Mouse (Mus musculus) ovary, adult 18-20 months (tissue): ENCODE data around the gene Adgrg1.
A peak's percentile ranks its signal among the peaks of the same experiment; 100 is the strongest.
"Not testable (repeated sequence)": the region's sequence is repeated elsewhere in the genome, so short reads cannot be mapped to it uniquely, and the experiment has no call there.

ENCODE experiments used
- DNase-seq: peaks from one replicate; pipeline ENCODE4 v3.0.0; 2022; ENCODE audit warnings: low spot score, mixed read lengths

The Adgrg1 gene

DNA sequence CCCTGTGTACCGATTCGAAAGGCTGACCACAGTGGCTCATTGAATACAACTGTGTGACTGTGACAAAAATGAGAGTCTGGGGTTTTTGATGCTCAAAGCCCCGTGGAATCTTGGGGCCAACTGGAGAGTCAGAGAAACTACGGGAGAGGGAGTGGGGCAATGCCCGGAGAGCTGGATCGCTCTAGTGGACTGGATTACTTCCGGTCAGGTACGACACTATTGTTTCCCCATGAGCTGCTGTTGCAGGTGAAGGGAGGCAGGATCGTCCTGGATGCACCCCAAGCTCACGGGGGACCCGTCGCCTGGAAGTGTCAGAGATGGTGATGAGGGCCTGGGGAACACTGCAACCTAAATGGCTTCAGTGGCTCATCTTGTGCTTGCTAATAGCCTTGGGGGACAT is 21.5 kb downstream of the Adgrg1 start:
- DNase-seq, result no peak

DNA sequence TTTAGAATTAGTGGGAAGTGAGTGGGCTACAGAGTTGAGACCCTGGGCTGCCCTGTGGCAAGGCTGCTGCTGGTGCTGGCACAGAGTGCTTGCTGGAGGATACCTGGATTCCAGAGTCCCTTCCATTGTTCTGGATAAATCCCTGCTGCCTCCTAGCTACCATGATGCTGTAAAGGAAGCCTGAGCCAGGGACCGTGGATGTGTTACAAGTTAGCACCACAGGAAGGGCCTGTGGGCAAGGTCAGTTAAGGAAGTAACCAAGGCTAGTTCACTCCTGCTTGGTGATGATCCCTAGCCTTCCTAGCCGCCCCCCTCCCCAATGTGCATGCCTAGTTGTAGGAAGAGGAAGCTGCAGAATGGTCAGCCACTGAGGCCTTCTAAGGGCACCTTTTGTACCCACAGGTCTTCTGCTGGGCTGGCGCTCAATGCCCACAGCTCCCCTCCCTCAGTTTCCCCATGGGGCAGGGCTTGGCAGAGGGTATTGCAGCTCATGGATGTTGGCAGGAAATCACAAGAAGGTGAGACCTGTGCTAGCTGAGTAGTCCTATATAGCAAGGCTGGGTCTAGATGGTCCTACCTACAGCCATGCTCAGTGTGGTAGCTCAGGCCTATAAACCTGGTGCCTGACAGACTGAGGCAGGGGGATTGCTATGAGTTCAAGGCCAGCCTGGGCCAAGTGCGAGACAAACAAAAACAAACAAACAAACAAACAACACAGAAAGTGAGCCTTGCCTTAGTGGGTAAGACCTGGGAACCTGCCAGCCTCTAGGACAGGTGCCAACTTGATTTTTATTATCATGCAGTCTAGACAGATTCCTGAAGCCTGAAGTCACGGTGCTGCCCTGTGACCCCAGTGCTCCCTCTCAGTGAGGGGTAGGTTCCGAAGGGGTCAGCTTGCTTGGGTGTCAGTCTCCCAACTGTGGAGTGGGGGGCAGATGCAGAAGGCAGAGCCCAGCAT is 22.6 kb downstream of the Adgrg1 start:
- no peak for DNase-seq

DNA sequence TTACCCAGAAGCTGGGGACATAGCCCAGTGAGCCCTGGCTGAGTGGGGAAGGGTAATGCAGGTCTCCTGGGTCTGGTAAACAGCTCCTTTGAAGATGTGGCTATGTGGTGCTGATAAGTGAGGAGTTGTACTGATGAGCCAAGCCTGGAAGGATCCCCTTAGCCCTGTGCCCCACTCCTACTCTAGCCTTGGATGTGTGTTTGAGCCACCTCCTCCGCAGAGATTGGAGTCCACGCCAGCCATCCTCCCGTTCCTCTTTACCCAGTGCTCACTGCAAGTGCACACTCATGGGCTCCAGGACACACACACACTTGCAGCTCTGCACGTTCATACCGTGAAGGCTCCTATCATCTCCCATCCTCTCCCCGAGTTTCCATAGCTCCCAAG is 23.3 kb downstream of the Adgrg1 start:
- peak; percentile 57 for DNase-seq

DNA sequence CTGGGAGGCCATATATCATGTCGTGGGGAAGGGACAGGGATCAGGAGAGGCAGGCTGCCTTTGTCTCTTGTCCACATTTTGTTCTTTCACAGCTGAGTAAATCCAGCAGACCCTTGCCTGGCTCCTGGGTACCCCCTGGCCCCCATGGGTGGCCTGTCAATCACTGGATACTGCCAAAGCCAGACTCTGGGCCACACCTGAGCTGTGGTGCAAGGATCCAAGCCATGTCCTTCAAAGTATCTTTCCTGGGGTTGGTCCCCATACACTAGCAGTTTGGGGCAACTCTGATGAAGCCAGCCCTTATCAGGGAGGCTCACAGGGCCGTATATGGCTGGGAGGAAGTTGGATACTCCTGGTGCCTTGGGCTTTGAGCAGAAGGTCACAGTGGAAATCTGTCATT is 23.9 kb downstream of the Adgrg1 start:
- no peak for DNase-seq

DNA sequence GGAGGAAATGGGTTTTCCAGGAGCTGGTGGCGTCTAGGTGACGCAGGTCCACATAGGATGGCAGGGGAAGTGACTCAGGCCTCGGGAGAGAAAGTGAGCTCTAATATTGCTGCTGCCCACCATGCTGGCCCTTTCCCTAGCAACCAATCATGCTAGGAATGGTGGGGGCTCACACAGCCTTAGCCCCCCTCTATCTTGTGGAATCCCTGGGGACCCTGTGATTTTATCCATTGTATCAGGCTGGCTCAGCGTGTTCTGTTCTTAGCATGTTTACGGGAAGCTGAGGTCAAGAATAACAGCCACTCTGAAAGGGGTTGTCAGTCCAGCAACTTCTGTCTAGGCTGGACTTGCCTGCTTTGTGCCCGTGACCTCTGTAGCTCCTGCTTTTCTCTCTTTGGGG is 24.5 kb downstream of the Adgrg1 start:
- no peak for DNase-seq

DNA sequence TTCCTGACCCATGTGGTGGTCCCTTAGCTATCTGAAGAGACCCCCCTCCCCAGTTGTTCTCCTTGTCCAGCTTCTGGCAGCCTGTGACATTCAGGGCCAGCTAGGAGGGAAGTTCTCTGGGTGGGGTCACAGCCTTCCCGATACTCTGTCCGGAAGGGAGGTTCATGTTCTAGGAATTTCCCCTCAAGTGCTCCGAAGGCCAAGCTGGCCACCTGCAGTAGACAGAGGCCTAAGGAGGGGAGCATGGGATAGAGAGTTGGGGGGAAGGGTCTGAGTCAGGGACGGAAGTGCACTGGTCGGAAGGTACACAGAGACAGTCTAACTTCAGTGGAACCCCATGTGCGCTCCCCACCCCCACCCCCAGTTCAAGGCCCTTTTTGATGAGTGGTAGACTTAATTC is 25.4 kb downstream of the Adgrg1 start:
- no peak for DNase-seq

DNA sequence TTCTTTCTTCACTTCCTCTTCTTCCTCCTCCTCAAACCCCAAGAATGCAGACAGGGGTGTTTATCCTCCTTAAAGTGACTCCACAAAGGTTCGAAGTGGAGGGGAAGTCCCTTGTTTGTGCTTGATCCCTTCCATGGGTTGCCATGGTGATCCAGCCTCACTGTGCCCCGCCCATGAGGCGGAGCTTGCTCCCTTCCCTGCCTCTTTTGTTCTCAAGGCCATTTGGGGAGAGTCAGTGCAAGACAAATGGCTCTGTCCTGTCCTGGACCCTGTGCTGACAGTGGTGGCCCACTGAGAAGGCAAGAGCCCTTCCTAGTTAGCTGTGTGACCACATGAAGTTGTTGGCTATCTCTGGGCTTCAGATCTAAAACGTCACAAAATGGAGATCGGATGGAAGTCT is 26.1 kb downstream of the Adgrg1 start:
- peak; percentile 61 for DNase-seq

DNA sequence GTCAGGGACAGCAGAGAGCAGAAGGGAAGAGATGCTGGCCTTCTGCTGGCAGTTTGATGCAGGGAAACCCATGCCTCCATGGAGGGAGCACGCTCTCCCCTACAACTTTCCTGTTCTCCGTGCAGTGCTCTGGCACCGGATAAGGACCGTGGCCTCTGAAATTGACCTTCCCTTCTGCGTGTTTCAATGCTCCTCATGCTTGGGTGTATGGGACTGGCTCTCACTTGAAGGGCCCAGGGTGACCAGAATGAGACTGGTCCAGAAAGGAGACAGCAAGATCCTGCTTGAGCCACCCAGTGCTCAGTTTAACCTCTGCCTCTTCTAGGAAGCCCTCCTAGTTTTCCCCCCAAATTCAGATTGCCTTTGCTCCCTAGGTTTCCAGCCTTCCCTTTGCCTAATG is 26.6 kb downstream of the Adgrg1 start:
- no peak for DNase-seq

DNA sequence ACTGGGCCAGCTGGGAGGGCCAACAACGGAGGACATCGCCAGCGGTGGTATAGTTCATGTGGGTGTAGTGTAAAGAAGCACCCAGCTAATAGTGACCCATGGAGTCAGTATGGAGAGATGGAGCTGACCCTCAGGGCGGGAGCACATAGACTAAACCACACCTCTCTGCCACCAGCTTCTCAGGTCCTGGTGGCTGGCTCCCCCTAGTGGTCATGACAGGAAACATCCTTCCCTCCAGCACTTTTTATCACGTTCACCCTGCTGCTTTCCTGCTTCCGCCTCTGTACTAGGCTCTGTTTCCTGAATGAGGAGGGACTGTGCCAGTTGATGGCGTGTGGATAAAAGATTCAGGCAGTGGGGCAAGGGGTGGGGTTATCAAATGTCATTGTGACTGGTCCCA is 27.1 kb downstream of the Adgrg1 start:
- DNase-seq, result peak; percentile 47

DNA sequence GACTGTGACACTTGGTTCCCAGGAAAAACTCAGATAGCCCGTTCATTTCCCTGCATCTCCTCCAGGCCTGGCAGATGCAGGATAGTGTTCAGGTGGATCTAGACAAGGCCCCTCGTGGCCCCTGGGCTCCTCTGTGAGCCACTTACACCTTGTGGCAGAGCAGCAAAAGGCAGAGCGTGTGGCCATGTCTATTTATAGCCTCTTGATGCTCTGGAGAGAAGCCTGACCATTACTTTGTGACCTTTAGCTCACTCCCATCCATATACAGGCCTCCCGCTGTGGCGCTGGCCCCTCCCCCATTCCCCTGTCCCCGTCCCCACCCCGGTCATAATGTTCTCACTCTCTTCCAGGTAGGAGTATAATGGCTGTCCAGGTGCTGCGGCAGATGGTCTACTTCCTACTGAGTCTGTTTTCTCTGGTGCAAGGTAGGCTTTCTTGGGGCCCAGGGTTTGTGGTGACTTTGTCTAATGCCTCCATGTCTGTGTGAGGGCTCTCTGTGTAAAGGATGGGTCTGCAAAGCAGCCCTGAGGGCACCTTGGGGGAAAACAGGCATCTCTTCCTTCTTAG is 27.6 kb downstream of the Adgrg1 start:
- no peak for DNase-seq

DNA sequence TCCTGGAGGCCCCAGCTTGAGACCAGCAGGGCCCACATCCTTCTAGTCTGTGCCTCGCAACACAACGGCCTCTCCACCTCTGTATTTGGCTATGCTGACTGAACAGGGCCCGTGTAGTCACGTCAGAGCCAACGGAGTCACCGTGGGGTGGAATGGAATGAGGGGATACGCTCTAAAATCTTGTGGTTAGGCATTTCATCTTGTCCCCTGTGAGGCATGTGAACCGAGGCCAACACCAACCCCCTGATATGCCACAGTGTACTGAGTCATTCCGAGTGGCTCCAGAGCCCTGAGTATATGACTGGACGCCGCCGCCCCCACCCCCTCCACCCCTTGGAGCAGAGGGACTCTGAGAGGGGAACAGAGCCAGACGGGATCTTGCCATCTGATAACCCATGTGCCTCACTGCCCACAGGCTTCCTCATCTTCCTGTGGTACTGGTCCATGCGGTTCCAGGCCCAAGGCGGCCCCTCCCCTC is 37.9 kb downstream of the Adgrg1 start:
- no peak for DNase-seq

DNA sequence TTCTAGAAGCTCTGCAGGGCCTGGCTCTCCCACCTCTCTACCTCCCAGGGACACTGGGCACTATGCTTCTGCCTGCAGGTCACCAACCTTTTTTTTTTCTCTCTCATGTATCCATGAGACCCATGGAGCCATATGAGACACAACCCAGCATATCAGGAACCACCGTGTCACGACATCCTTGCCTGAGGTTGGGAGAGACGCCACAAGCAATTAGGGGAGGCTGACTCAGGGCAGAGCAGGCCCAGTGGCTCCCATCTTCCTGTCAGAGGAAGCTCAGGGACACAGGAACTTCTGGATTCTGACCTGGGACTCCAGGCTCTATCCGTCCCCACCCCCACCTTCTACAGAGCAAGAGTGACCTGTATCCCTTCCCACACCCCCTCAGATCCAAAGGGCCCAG is 41.3 kb downstream of the Adgrg1 start:
- DNase-seq, result no peak

DNA sequence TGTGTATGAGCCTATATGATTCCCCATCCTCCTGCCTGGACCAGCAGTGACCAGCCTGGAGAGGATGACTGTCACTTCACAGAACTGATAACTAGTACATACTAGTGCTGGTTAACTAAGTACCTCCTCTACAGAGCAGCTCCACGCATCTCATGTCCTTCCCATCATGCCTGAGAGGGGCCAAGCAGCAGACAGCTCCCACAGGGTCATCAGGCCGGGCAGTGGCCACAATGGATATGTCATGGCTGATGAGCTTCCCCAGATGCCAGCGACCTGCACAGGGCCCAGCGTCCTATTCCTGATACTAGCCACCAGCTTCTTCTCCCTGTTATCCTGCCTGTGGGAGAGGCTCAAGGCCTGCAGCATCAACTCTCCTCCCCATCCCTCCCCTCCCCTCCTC is 42.1 kb downstream of the Adgrg1 start:
- DNase-seq, result no peak

DNA sequence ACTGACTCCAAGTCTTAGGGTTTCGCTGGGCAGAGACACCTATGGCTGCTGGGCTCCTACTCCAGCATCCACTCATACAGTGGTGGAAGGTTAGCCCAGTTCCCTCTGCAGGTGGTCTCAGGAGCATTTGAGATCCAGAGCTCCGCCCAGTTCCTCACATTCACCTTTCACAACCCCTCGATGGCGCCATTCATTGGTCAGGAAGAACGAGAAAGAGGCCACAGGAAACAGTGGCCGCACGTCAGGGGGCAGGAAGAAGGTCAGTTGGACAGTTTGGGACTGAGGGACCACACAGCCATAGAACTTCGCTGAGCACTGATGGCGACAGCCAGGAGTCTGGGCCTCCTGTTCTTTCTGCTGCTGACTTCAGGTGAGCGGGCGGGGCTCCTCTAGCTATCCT is 42.9 kb downstream of the Adgrg1 start, which contains the start of gene Adgrg3:
TSS of gene Adgrg3 (plus strand) at position 242 of the 400 bp plus-strand sequence.
- DNase-seq, result no peak

DNA sequence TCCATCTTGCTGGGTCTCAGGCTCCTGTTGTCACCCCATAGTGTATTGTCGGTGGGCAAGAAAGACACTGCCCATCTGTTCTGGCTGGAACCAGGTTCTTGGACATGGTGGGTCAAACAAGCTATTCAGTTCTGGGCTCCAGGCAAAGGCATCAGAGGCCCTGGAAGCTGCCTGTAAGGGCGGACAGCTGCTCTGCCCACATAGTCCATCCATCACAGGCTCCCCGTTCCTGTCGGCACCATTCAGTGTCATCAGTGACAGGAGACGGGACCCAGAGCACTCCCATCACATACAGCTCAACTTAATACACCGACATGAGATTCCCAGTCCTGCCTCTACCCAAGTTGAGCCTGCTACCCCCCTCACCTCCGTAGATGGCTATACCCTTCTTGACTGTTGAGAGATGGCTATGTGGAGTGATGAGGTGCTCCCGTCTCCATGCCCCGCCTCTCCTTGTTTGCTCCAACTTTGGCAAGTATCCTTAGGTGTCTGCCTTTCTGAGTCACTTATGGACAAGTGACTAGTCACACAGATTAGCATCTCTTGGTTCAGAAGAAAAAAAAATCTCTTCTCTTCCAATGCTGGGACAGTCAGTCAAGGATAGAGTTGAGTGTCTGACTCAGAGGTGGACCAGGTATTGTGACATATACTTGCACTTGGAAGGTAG is 43.6 kb downstream of the Adgrg1 start:
- no peak for DNase-seq

DNA sequence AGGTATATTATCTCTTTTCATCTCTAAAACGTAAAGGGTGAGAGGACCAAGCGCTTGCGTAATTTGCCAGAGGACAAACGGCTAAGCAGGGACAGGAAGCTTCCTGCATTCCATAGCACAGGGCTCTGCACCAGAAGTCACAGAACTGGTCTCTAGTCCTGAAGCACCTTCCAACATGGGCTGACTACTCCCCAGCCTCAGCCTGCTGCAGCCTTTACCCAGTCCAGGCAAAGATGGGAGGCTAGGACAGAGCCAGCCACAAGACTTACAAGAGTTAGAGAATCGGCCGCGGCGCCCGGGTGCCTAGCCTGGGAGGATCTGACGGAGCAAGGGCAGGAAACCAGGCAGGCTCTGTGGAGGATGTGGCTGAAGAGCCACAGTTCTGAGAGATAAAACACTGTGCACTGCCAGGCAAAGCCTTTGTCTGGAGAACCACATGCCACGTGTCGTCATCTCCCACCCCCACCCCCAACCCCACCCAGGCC is 45.8 kb downstream of the Adgrg1 start:
- no peak for DNase-seq

DNA sequence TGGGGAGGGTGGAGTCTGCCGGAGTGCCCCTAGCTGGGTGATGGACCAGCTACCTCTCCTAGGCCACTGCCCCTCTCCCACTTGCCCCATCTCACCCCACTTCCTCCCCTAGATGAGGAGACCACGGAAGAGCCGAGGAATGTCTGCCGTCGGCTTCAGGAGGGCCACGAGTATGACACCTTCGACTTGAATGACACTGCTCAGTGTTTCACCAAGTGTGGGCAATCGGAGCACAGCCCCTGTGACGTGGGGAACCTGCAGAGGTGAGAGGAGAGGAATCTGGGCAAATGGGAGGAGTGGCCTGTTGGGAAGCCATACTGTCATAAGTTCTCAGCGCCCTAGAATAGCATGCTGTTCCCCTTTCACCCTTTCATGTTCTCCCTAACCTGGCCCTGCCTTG is 46.3 kb downstream of the Adgrg1 start:
- DNase-seq, result no peak

DNA sequence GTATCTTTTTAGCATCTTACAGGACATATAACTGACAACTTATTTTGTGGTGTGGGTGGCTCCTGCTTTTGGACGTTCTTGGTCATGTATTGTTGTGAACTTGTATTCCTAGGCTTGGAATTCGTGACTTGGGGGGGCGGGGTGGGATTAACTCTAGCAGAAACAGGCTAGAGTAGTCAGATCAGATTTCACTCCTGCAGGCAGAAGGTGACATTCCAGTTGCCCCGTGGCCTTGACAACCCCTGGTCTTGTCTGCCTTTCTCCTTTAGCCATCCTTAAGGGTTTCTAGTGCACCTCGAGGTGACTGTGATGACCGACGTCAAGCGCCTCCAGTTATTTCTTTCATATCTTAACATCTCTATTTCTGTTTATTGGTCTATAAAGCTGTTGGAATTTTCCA is 48.6 kb downstream of the Adgrg1 start:
- no peak for DNase-seq

DNA sequence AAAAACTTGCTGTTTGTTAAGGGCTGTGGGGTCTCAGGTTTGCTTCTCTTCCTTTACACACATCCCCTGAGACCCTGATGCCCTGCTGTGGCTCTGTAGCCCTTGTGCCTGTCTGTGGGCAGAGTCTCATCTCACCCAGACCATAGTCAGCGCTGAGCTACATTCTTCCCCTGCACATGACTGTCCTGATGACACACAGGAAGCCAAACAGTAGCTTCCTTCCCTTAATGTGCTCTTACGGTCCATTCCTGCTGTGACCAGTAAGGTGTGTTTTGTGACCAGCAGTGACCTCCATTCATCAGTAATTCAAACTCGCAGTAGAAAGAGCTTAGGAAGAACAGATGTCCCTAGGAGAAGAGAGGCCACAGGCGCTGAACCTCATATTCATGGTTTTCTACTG is 49.8 kb downstream of the Adgrg1 start:
- no peak for DNase-seq

DNA sequence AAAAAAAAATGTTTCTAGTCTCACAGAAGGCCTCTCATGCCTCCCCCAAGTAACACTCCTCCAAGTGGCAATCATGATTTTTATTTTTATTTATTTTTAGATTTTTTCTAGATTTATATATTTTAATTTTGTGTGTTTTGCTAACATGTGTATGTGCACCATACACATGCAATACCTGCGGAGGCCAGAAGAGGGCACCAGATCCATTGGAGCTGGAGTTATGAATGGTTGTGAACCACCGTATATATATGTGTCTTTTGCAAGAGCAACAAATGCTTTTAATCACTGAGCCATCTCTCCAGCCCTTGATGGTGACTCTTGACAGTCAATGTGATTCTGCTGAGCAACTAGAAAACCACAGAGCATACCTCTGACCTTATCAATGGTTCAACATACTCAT is 50.9 kb downstream of the Adgrg1 start:
- no peak for DNase-seq

DNA sequence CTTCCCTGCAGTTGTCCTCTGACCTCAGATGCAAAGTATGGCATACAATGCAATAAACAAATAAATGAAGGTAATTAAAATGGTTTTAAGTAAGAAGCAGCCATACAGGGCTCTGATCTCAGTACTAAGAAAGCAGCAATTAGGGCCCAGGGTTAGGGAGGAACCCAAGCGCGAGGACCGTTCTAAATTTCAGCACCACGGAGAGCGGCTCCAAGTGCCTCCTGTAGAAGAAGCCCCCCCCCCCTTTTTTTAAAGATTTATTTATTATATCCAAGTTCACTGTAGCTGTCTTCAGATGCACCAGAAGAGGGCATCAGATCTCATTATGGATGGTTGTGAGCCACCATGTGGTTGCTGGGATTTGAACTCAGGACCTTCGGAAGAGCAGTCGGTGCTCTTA is 53.8 kb downstream of the Adgrg1 start:
- not testable (repeated sequence) for DNase-seq

DNA sequence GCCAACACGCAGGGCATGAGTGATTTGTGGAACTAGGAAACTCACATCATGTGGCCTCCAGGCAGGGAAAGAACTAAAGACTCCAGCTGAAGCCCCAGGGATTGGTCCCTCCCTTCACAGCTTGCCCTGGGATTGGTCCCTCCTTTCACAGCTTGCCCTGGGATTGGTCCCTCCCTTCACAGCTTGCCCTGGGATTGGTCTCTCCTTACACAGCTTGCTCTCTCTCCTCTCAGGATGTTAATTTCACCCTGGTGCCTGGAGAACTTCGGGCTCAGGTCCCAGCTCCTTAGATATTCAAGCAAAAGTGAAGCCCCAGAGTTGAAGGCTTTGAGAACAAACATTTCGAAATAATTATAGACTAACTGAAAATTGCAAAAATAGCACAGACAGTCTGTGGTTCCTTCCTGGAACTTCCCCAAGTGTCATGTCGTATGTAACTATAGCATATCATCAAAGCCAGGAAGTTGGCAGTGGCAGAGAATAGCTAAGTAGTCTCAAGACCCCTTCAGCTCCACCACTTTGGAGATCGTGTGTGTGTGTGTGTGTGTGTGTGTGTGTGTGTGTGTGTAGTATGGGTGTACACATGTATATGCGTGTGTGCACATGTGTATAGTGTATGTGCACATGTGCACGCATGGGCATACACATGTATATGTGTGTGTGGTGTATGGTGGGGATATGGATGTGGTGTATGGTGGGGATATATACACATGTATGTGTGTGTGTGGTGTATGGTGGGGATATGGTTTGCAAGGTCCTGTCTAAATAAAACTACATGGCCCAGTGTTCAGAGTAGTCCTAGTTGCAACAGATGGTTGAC is 62.8 kb downstream of the Adgrg1 start:
- no peak for DNase-seq
